Mouse (Mus musculus) lung, postnatal 14 days (tissue): ENCODE data around the gene Echdc2.
"Not testable (repeated sequence)": the region's sequence is repeated elsewhere in the genome, so short reads cannot be mapped to it uniquely, and the experiment has no call there.

Source experiments
- DNase-seq: peaks from one replicate; pipeline ENCODE4 v3.0.0; 2021

Gene Echdc2

GRCm38 (mm10) chr4:108165152-108165895 is at the start of gene Echdc2:
TSS of gene Echdc2 (plus strand) at chr4:108165437.
- peak; percentile 44 for DNase-seq

GRCm38 (mm10) chr4:108116466-108116865 is 48.8 kb upstream of the Echdc2 start:
- no peak for DNase-seq

- DNase-seq, result no peak
Observed at GRCm38 (mm10) chr4:108117488-108117887, 47.7 kb upstream of the Echdc2 start.

GRCm38 (mm10) chr4:108117924-108118876 is 47.0 kb upstream of the Echdc2 start:
- peak; percentile 97 for DNase-seq

GRCm38 (mm10) chr4:108124104-108124503 is 41.1 kb upstream of the Echdc2 start:
- no peak for DNase-seq

GRCm38 (mm10) chr4:108126260-108126659 is 39.0 kb upstream of the Echdc2 start:
- DNase-seq, result no peak

- DNase-seq, result no peak
Observed at GRCm38 (mm10) chr4:108127516-108127915, 37.7 kb upstream of the Echdc2 start.

- DNase-seq, result no peak
Observed at GRCm38 (mm10) chr4:108128339-108128738, 36.9 kb upstream of the Echdc2 start.

- DNase-seq, result no peak
Observed at GRCm38 (mm10) chr4:108130452-108130851, 34.8 kb upstream of the Echdc2 start.

- no peak for DNase-seq
Observed at GRCm38 (mm10) chr4:108136938-108137337, 28.3 kb upstream of the Echdc2 start.

- not testable (repeated sequence) for DNase-seq
Observed at GRCm38 (mm10) chr4:108143178-108143577, 22.1 kb upstream of the Echdc2 start.

- DNase-seq, result no peak
Observed at GRCm38 (mm10) chr4:108143778-108144177, 21.5 kb upstream of the Echdc2 start.

- DNase-seq, result no peak
Observed at GRCm38 (mm10) chr4:108144880-108145279, 20.4 kb upstream of the Echdc2 start, which contains the start of gene Scp2. TSS of gene Scp2 (minus strand) at chr4:108144998.

- not testable (repeated sequence) for DNase-seq
Observed at GRCm38 (mm10) chr4:108145554-108145953, 19.7 kb upstream of the Echdc2 start.

- not testable (repeated sequence) for DNase-seq
Observed at GRCm38 (mm10) chr4:108155141-108155540, 10.1 kb upstream of the Echdc2 start.

GRCm38 (mm10) chr4:108161936-108162335 is 3.3 kb upstream of the Echdc2 start:
- DNase-seq, result no peak

GRCm38 (mm10) chr4:108163291-108163690 is 1.9 kb upstream of the Echdc2 start:
- DNase-seq, result no peak

GRCm38 (mm10) chr4:108166874-108167273 is 1.6 kb downstream of the Echdc2 start:
- DNase-seq, result no peak

GRCm38 (mm10) chr4:108168056-108168455 is 2.8 kb downstream of the Echdc2 start:
- DNase-seq, result no peak

- no peak for DNase-seq
Observed at GRCm38 (mm10) chr4:108182278-108182677, 17.0 kb downstream of the Echdc2 start.

GRCm38 (mm10) chr4:108192821-108193323 is 27.6 kb downstream of the Echdc2 start:
- DNase-seq, result no peak

GRCm38 (mm10) chr4:108196277-108196855 is 31.1 kb downstream of the Echdc2 start:
- no peak for DNase-seq

GRCm38 (mm10) chr4:108199236-108199635 is 34.0 kb downstream of the Echdc2 start:
- no peak for DNase-seq
